Comparison of ENCODE assay signal across 12 mouse cellular contexts in the genomic region with DNA sequence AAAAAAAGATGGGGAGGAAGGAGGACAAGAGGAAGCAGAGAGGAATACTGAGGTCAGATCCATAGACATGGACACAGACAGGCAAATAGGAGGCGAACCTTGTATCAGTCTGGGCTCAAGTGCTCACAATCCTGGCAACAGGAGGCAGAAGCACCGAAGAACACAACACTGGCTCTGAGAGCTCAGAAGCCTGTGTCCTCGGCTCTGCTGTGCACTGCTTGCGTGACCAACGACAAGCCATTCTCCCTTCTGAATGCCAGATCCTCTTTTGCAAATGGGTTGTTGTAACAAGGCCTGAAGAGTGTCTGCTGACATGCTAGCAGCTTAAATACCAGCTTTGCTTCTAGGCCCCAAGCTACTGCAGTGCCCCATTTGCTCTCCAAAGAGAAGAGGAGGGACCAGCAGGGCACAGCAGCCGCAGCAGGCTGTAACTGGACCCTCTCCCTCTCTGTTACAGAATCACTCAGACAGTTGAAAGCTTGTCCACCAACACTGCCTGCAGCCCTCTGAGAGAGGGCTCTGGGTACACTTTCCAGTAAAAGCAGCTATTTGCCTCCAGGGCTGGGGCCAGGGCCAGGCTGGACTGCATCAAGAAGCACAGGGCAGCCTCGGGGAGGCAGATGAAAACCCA. TPM values are rescaled to one million over a fixed set of nuclear protein-coding genes. Genes with fewer than 3 reads are reported as not detected.
DNase-seq lines count a peak whose midpoint lies in the region; ATAC-seq and TF ChIP-seq lines count a peak whose summit lies in the region.
"Had no signal": no experiment of that assay in that cellular context is flagged by ENCODE, and none has a peak within 500 bp of the region (broad histone marks: within the 10 kb centered on the region; RNA-seq: fewer than 3 reads in every experiment).

No protein-coding gene starts in this region.

- no peak overlapping the region for H3K9ac ChIP-seq in limb, embryonic 15.5 days
- H3K9ac ChIP-seq: liver, embryonic 15.5 days had no signal

- no peak for TF ChIP-seq CTCF in gastrocnemius, adult 2 months (IDR thresholded peaks at IDR 0.05)
- no peak for TF ChIP-seq CTCF in layer of hippocampus, adult 2 months (conservative IDR thresholded peaks at IDR 0.05)

- peaks cover 44% of the 10 kb centered on the region for H3K4me1 ChIP-seq in limb, embryonic 15.5 days
- H3K4me1 ChIP-seq: liver, embryonic 15.5 days had no signal

- intact Hi-C loops in gastrocnemius, adult 2 months (cut with DNase I): no loop called here
- intact Hi-C loops in gastrocnemius, postnatal 14 days (cut with DNase I; ENCODE audit: low total_unique reads): no loop called here

- DNase-seq in gastrocnemius, adult 2 months: no peak
- no peak for DNase-seq in gastrocnemius, postnatal 14 days
- no peak for DNase-seq in layer of hippocampus, adult 2 months (ENCODE audit: low spot score in 2 of 2)
- no peak for DNase-seq in layer of hippocampus, adult 11-12 months (ENCODE audit: low spot score)
- DNase-seq in embryo, embryonic 11 days: peak; percentile 41
- no peak for DNase-seq in right cerebral cortex, adult 18-20 months
- no peak for DNase-seq in gastrocnemius, adult 8-10 months (ENCODE audit: low spot score in 2 of 2)
- DNase-seq: thymus, adult 18-20 months had no signal

- 45% methylated on average over 7 of the region's 7 CpGs for WGBS in limb, embryonic 15.5 days

- H3K27me3 ChIP-seq in limb, embryonic 15.5 days: no peaks in the 10 kb centered on the region
- H3K27me3 ChIP-seq: liver, embryonic 15.5 days had no signal

- no peak overlapping the region for H3K4me3 ChIP-seq in gastrocnemius, adult 2 months
- no peak overlapping the region for H3K4me3 ChIP-seq in layer of hippocampus, adult 2 months
- no peak overlapping the region for H3K4me3 ChIP-seq in limb, embryonic 15.5 days
- H3K4me3 ChIP-seq: liver, embryonic 15.5 days had no signal

- ATAC-seq in limb, embryonic 15.5 days (ENCODE audit: insufficient number of reproducible peaks, low FRiP score, low TSS enrichment, low read depth): no peak

- H3K9me3 ChIP-seq in limb, embryonic 15.5 days: no peaks in the 10 kb centered on the region
- H3K9me3 ChIP-seq: liver, embryonic 15.5 days had no signal

- H3K36me3 ChIP-seq in limb, embryonic 15.5 days: no peaks in the 10 kb centered on the region
- H3K36me3 ChIP-seq: liver, embryonic 15.5 days had no signal

- peak overlapping the region; percentile 77 for H3K27ac ChIP-seq in gastrocnemius, adult 2 months
- H3K27ac ChIP-seq in layer of hippocampus, adult 2 months: peak overlapping the region; percentile 64
- H3K27ac ChIP-seq in limb, embryonic 15.5 days: peak overlapping the region; percentile 67
- H3K27ac ChIP-seq: liver, embryonic 15.5 days had no signal

- H3K4me2 ChIP-seq in limb, embryonic 15.5 days: no peak overlapping the region
- H3K4me2 ChIP-seq: liver, embryonic 15.5 days had no signal

RNA-seq across cellular contexts. Expression of a gene that starts 5.7 kb away (rescaled TPM):
- total RNA-seq in gastrocnemius, adult 2 months (2021): 1 to 10 TPM; 1.4 to 1.8 TPM
- 1 to 10 TPM; 4.2 to 6.6 TPM for total RNA-seq in gastrocnemius, postnatal 14 days (2021)
- total RNA-seq in layer of hippocampus, adult 2 months (2021): 10 to 100 TPM; 67.3 to 70.3 TPM
- polyA plus RNA-seq in limb, embryonic 15.5 days (2015; fragmentation: Nextera tagmentation; extraction: Ambion mirVana): 7.8 and 8.4 TPM in 2 replicates
- total RNA-seq in gastrocnemius, adult 8-10 months (2022): 1 to 10 TPM in 3 of 4 experiments, under 1 TPM in 1; 0.75 to 1.9 (median 1.5) TPM

RNA-seq across cellular contexts. Expression of a gene that starts 54.9 kb away (rescaled TPM):
- not detected for total RNA-seq in gastrocnemius, adult 2 months (2021)
- total RNA-seq in gastrocnemius, postnatal 14 days (2021): not detected
- total RNA-seq in layer of hippocampus, adult 2 months (2021): 1 to 10 TPM; 1.3 to 2.5 TPM
- 0.18 TPM in 1 of 2 replicates, not detected in the other for polyA plus RNA-seq in limb, embryonic 15.5 days (2015; fragmentation: Nextera tagmentation; extraction: Ambion mirVana)
- not detected for total RNA-seq in gastrocnemius, adult 8-10 months (2022)
- total RNA-seq: granulocyte monocyte progenitor cell, adult 5-6 weeks; monocyte, adult 5-6 weeks had no signal
- polyA plus RNA-seq: liver, embryonic 15.5 days had no signal

Comparison
In these comparisons a context has a peak if more than half of its experiments do, and no peak if none do; other contexts are left out.
1. RNA of a gene that starts 5.7 kb away (total RNA-seq): 67.3 to 70.3 TPM in layer of hippocampus, adult 2 months; 4.2 to 6.6 TPM in gastrocnemius, postnatal 14 days, 0.75 to 1.9 TPM in gastrocnemius, adult 8-10 months and 1.4 to 1.8 TPM in gastrocnemius, adult 2 months; every median in the first group is over 4 times any median in the second.
2. Peak in every context shown above with its lines, with median percentiles within 50 percentile points of each other: H3K27ac ChIP-seq.